Mouse (Mus musculus) ES-Bruce4 (cell line): Measurements from ENCODE around the gene Tmem47.

Source experiments
- CTCF ChIP-seq: IDR thresholded peaks from one replicate; pipeline ENCODE4 v1.8.1; 2011; ENCODE audit warnings: low read depth, low read length
- EP300 ChIP-seq: IDR thresholded peaks from 2 replicates; pipeline ENCODE4 v1.6.1; 2011; ENCODE audit warnings: low read depth, low read length; ENCODE audit not compliant: insufficient read depth
- POLR2A ChIP-seq: IDR thresholded peaks from one replicate; pipeline ENCODE4 v1.8.1; 2011; ENCODE audit warnings: low read length; ENCODE audit not compliant: insufficient read depth

- TF ChIP-seq POLR2A (no peak), CTCF (no peak), EP300 (no peak)
Observed at GRCm38 (mm10) chrX:81085025-81085752, 14.7 kb downstream of the Tmem47 start.
